Mouse (Mus musculus) hindbrain, embryonic 11.5 days (tissue): ENCODE results near the gene Ahsg. TPM values are rescaled to one million over a fixed set of nuclear protein-coding genes. Genes with fewer than 3 reads are reported as not detected.

Experiments used
- ATAC-seq: fragments of 200-750 bp; cut with Nextera tagmentation; 2 replicates; pipeline ENCODE4 v1.8.0; 2017; ENCODE audit warnings: mild to moderate bottlenecking, moderate TSS enrichment, moderate library complexity; ENCODE audit not compliant: low FRiP score
- DNase-seq: peaks from one replicate; pipeline ENCODE4 v3.0.0-alpha.2; 2015; ENCODE audit warnings: low spot score
- H3K27ac ChIP-seq: fragments of 300-500 bp; sonication (generic); 2 replicates; pipeline ENCODE4 v1.5.1; 2014; ENCODE audit warnings: mild to moderate bottlenecking, low read depth, low read length
- H3K27me3 ChIP-seq: fragments of 300-500 bp; sonication (generic); 2 replicates; pipeline ENCODE4 v1.6.1; 2014; ENCODE audit warnings: mild to moderate bottlenecking, low read length, moderate library complexity, mixed read lengths; ENCODE audit not compliant: control insufficient read depth, insufficient read depth
- H3K36me3 ChIP-seq: fragments of 300-500 bp; sonication (generic); 2 replicates; pipeline ENCODE4 v1.6.1; 2014; ENCODE audit warnings: mild to moderate bottlenecking, low read length, moderate library complexity, mixed read lengths; ENCODE audit not compliant: control insufficient read depth, insufficient read depth
- H3K4me1 ChIP-seq: fragments of 300-500 bp; sonication (generic); replicated peaks from 2 replicates; pipeline ENCODE4 v1.6.1; 2014; ENCODE audit warnings: low read length, mixed read lengths; ENCODE audit not compliant: control insufficient read depth, insufficient read depth
- H3K4me2 ChIP-seq: fragments of 300-500 bp; sonication (generic); replicated peaks from 2 replicates; pipeline ENCODE4 v1.6.1; 2014; ENCODE audit warnings: mild to moderate bottlenecking, low read depth, low read length
- H3K4me3 ChIP-seq: fragments of 300-500 bp; sonication (generic); 2 replicates; pipeline ENCODE4 v1.5.1; 2014; ENCODE audit warnings: low read depth, low read length
- H3K9ac ChIP-seq: fragments of 300-500 bp; sonication (generic); 2 replicates; pipeline ENCODE4 v1.6.1; 2014; ENCODE audit warnings: low read depth, low read length
- H3K9me3 ChIP-seq: fragments of 300-500 bp; sonication (generic); 2 replicates; pipeline ENCODE4 v1.6.1; 2016; ENCODE audit warnings: low read length; ENCODE audit not compliant: control insufficient read depth
- WGBS: fragments of 180-500 bp; shearing (Covaris S2); extraction: QIAGEN DNeasy Blood & Tissue Kit; methylation state at CpG from one replicate; pipeline ENCODE4 v1.1.7; 2014; 5-methylcytosine and 5-hydroxymethylcytosine counted together
- polyA plus RNA-seq: library from polyadenylated mRNA; unstranded; fragments of >200 nt; fragmentation: Nextera tagmentation; extraction: Ambion mirVana; gene quantifications from 2 replicates; pipeline ENCODE4 v1.2.1, GENCODE M21; 2014

Ahsg gene
- polyA plus RNA-seq = 0.11 TPM in 1 of 2 replicates, not detected in the other

GRCm38 (mm10) chr16:22890683-22891510 is at the start of gene Ahsg:
TSS of gene Ahsg (plus strand) at chr16:22891277.
- no peak within 1 kb of the TSS for H3K4me3 ChIP-seq
- no peaks in the 10 kb centered on the region for H3K27me3 ChIP-seq
- no peak within 1 kb of the TSS for H3K4me2 ChIP-seq
- DNase-seq (no peak), ATAC-seq (no peak)
- 88% methylated on average over 11 of the region's 11 CpGs for WGBS
- H3K9me3 ChIP-seq = no peaks in the 10 kb centered on the region
- H3K4me1 ChIP-seq = no peaks in the 10 kb centered on the region
- H3K36me3 ChIP-seq = no peaks in the 10 kb centered on the region
- no peak within 1 kb of the TSS for H3K9ac ChIP-seq
- H3K27ac ChIP-seq = no peak within 1 kb of the TSS

- H3K4me1 ChIP-seq = no peaks in the 10 kb centered on the region
- no peak overlapping the region for H3K4me3 ChIP-seq
- 0 out of 2 replicates have a peak, but pooled peaks cover 2% of the 10 kb centered on the region for H3K36me3 ChIP-seq
- no peak for ATAC-seq
- no peak overlapping the region for H3K27ac ChIP-seq
- no peaks in the 10 kb centered on the region for H3K9me3 ChIP-seq
- no peak overlapping the region for H3K4me2 ChIP-seq
- H3K27me3 ChIP-seq = no peaks in the 10 kb centered on the region
- H3K9ac ChIP-seq = no peak overlapping the region
- no peak for DNase-seq
- WGBS = 89% methylated on average over 5 of the region's 5 CpGs
Observed at GRCm38 (mm10) chr16:22842871-22843270, 48.2 kb upstream of the Ahsg start.

GRCm38 (mm10) chr16:22844061-22844801 is 46.8 kb upstream of the Ahsg start:
- H3K4me1 ChIP-seq = no peaks in the 10 kb centered on the region
- DNase-seq (peak; percentile 85), ATAC-seq (peak; percentile 93)
- H3K27me3 ChIP-seq = no peaks in the 10 kb centered on the region
- no peak overlapping the region for H3K27ac ChIP-seq
- peak overlapping the region; percentile 54 for H3K9ac ChIP-seq
- H3K9me3 ChIP-seq = no peaks in the 10 kb centered on the region
- H3K4me3 ChIP-seq = peak overlapping the region; percentile 38
- 5% methylated on average over 25 of the region's 26 CpGs for WGBS
- peak overlapping the region; percentile 62 for H3K4me2 ChIP-seq
- no peaks in the 10 kb centered on the region for H3K36me3 ChIP-seq

GRCm38 (mm10) chr16:22844834-22845233 is 46.2 kb upstream of the Ahsg start:
- Histone ChIP-seq H3K4me2 (peak overlapping the region; percentile 62), H3K4me1 (no peaks in the 10 kb centered on the region), H3K9me3 (no peaks in the 10 kb centered on the region), H3K27me3 (no peaks in the 10 kb centered on the region), H3K9ac (peak overlapping the region; percentile 54), H3K36me3 (no peaks in the 10 kb centered on the region), H3K4me3 (no peak overlapping the region), H3K27ac (no peak overlapping the region)
- WGBS = 73% methylated on average over 5 of the region's 5 CpGs
- DNase-seq (no peak), ATAC-seq (no peak)

- Histone ChIP-seq H3K9ac (no peak overlapping the region), H3K4me1 (no peaks in the 10 kb centered on the region), H3K4me2 (no peak overlapping the region), H3K9me3 (no peaks in the 10 kb centered on the region), H3K27me3 (no peaks in the 10 kb centered on the region), H3K4me3 (no peak overlapping the region), H3K36me3 (no peaks in the 10 kb centered on the region), H3K27ac (no peak overlapping the region)
- no peak for DNase-seq
- 92% methylated on average over 4 of the region's 4 CpGs for WGBS
- ATAC-seq = no peak
Observed at GRCm38 (mm10) chr16:22845481-22845880, 45.6 kb upstream of the Ahsg start.

GRCm38 (mm10) chr16:22847686-22848085 is 43.4 kb upstream of the Ahsg start:
- ATAC-seq = no peak
- no peak for DNase-seq
- no peak overlapping the region for H3K4me2 ChIP-seq
- H3K4me1 ChIP-seq = no peaks in the 10 kb centered on the region
- H3K36me3 ChIP-seq = no peaks in the 10 kb centered on the region
- H3K27ac ChIP-seq = no peak overlapping the region
- 88% methylated on average over 1 of the region's 1 CpGs for WGBS
- no peak overlapping the region for H3K9ac ChIP-seq
- no peak overlapping the region for H3K4me3 ChIP-seq
- H3K27me3 ChIP-seq = no peaks in the 10 kb centered on the region
- no peaks in the 10 kb centered on the region for H3K9me3 ChIP-seq

GRCm38 (mm10) chr16:22848331-22848730 is 42.7 kb upstream of the Ahsg start:
- DNase-seq (no peak), ATAC-seq (no peak)
- H3K4me1 ChIP-seq = no peaks in the 10 kb centered on the region
- no peaks in the 10 kb centered on the region for H3K27me3 ChIP-seq
- no peak overlapping the region for H3K4me2 ChIP-seq
- H3K9ac ChIP-seq = no peak overlapping the region
- H3K4me3 ChIP-seq = no peak overlapping the region
- no peaks in the 10 kb centered on the region for H3K36me3 ChIP-seq
- WGBS = 90% methylated on average over 1 of the region's 1 CpGs
- no peaks in the 10 kb centered on the region for H3K9me3 ChIP-seq
- no peak overlapping the region for H3K27ac ChIP-seq

GRCm38 (mm10) chr16:22852709-22853108 is 38.4 kb upstream of the Ahsg start:
- DNase-seq (no peak), ATAC-seq (no peak)
- Histone ChIP-seq H3K36me3 (no peaks in the 10 kb centered on the region), H3K4me3 (no peak overlapping the region), H3K27me3 (no peaks in the 10 kb centered on the region), H3K9ac (no peak overlapping the region), H3K4me1 (peaks cover 2% of the 10 kb centered on the region; the same call in 1 of the 2 replicates), H3K27ac (no peak overlapping the region), H3K4me2 (no peak overlapping the region), H3K9me3 (no peaks in the 10 kb centered on the region)
- 97% methylated on average over 4 of the region's 4 CpGs for WGBS
